Mouse (Mus musculus) limb, embryonic 13.5 days (tissue): ENCODE data around the gene Spag9. TPM values are rescaled to one million over a fixed set of nuclear protein-coding genes. Genes with fewer than 3 reads are reported as not detected.

Experiments used
- ATAC-seq: fragments of 200-750 bp; cut with Nextera tagmentation; 2 replicates; pipeline ENCODE4 v1.8.0; 2017; ENCODE audit warnings: low read depth, moderate number of reproducible peaks, moderate TSS enrichment; ENCODE audit not compliant: low FRiP score
- H3K27ac ChIP-seq: fragments of 300-500 bp; sonication (generic); 2 replicates; pipeline ENCODE4 v1.5.1; 2015; ENCODE audit warnings: inconsistent platforms, mild to moderate bottlenecking, moderate library complexity
- H3K27me3 ChIP-seq: fragments of 300-500 bp; sonication (generic); 2 replicates; pipeline ENCODE4 v1.6.1; 2015; ENCODE audit warnings: mild to moderate bottlenecking, inconsistent platforms
- H3K36me3 ChIP-seq: fragments of 300-500 bp; sonication (generic); 2 replicates; pipeline ENCODE4 v1.6.1; 2015; ENCODE audit warnings: inconsistent platforms, mild to moderate bottlenecking, moderate library complexity
- H3K4me1 ChIP-seq: fragments of 300-500 bp; sonication (generic); 2 replicates; pipeline ENCODE4 v1.6.1; 2015; ENCODE audit warnings: inconsistent platforms
- H3K4me2 ChIP-seq: fragments of 300-500 bp; sonication (generic); replicated peaks from 2 replicates; pipeline ENCODE4 v1.6.1; 2015; ENCODE audit warnings: inconsistent platforms, mild to moderate bottlenecking, moderate library complexity
- H3K4me3 ChIP-seq: fragments of 300-500 bp; sonication (generic); 2 replicates; pipeline ENCODE4 v1.5.1; 2015; ENCODE audit warnings: moderate library complexity, mild to moderate bottlenecking, inconsistent platforms
- H3K9ac ChIP-seq: fragments of 300-500 bp; sonication (generic); 2 replicates; pipeline ENCODE4 v1.6.1; 2015; ENCODE audit warnings: mild to moderate bottlenecking, inconsistent platforms
- H3K9me3 ChIP-seq: fragments of 300-500 bp; sonication (generic); 2 replicates; pipeline ENCODE4 v1.6.1; 2016; ENCODE audit warnings: inconsistent platforms
- whole genome bisulfite sequencing: fragments of 180-500 bp; shearing (Covaris S2); methylation state at CpG from one replicate; pipeline ENCODE4 v1.1.7; 2015; 5-methylcytosine and 5-hydroxymethylcytosine counted together
- polyA plus RNA-seq: library from polyadenylated mRNA; unstranded; fragments of >200 nt; fragmentation: Nextera tagmentation; extraction: Ambion mirVana; gene quantifications from 2 replicates; pipeline ENCODE4 v1.2.1, GENCODE M21; 2015

Gene Spag9
- polyA plus RNA-seq, 1 experiment from 2014 or later: 44.1 TPM

DNA sequence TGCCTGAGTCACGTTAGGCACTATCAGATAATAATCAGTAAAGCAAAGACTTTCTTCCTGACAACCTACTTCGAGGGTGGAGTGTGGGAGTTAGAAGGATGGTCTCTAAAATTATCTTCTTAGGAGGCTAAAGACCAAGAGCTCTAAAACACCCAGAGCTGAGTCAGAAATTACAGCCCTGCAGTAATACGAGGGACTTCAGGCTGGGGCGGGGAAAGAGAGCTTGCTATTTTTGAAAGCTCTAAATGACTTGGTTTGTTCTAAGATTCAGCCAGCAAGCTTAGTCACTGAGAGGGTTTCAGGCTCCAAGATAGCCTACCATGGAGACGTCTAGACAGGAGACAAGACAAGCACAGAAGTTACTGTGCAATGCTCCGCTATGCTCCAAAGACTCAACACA, 30.5 kb upstream of the Spag9 start:
- H3K27me3 ChIP-seq: no peaks in the 10 kb centered on the region
- no peak overlapping the region for H3K4me2 ChIP-seq
- H3K27ac ChIP-seq: no peak overlapping the region
- WGBS: 92% methylated on average over 6 of the region's 6 CpGs
- no peak overlapping the region for H3K4me3 ChIP-seq
- peaks cover 16% of the 10 kb centered on the region for H3K4me1 ChIP-seq
- H3K9ac ChIP-seq: no peak overlapping the region
- no peaks in the 10 kb centered on the region for H3K9me3 ChIP-seq
- H3K36me3 ChIP-seq: peaks cover 51% of the 10 kb centered on the region
- no peak for ATAC-seq

DNA sequence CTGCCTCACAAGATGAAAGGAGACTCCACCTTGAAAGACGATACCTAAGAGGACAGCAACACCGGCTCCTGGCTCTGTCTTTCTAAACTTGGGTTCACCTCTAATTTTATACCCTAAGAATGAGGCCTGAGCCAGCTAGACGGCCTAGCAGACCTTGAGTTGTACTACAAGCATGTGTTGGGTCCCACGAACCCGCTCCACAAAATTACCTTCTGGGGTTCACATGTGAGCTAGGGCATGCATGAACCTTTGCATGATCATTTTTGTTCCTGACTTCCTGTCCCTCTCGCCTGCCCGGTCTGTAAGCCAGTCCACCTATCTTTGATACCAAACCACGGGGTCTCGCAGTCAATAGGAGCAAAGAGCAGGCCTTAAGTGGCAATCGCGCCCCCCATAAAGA, 28.5 kb upstream of the Spag9 start:
- H3K9ac ChIP-seq: peak overlapping the region; percentile 79
- peaks cover 33% of the 10 kb centered on the region for H3K36me3 ChIP-seq
- H3K27ac ChIP-seq: peak overlapping the region; percentile 45; the same call in 1 of the 2 replicates
- ATAC-seq: no peak
- H3K4me3 ChIP-seq: peak overlapping the region; percentile 69
- 2% methylated on average over 11 of the region's 11 CpGs for WGBS
- peak overlapping the region; percentile 90 for H3K4me2 ChIP-seq
- H3K9me3 ChIP-seq: no peaks in the 10 kb centered on the region
- H3K27me3 ChIP-seq: no peaks in the 10 kb centered on the region
- H3K4me1 ChIP-seq: peaks cover 16% of the 10 kb centered on the region

DNA sequence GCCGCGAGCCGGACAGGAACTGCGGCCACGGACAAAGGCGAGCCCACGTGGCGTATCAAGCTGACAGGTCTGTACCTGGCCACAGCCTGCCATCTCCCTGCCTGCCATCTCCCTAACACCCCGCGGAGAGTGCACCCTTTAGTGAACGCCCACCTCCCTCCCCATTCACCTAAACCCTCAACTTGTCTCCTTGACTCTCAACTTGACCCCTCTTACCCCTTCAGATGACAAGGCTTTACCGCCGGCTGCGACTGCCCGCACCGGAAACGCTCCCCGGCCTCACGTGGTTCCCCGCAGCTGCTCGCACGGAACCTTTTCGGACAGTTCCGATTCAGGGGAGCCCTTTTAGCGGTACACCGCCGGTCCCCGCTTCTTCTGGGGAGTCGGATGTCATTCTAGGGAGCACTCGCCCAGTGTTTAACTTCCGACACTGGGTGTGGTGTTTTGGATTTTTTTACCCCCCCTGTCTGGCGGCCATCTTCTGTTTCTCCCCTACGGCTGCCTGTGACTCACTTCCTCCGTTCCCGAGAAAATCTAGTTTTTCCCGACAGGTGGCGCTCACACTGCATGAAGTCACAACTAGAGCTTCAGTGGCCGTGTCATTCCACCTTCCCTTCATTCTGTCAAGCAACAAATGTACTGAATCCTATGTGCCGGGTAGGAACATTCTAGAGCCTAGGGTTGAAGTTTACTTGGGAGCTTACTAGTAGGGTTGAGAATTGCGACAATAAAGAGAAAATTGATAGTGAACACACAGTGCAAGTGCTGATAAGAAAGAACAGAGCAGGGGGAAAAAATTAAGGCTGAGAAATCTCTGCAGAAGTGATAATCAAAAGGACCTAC, 27.7 kb upstream of the Spag9 start, which contains the start of the genes Gm20390 and Nme1:
Gene Gm20390, minus strand, starts transcription at position 289 of the 843 bp plus-strand sequence.
Gene Nme1, minus strand, starts transcription at position 517 of the 843 bp plus-strand sequence.
- Histone ChIP-seq H3K27ac (peak within 1 kb of the TSS; percentile 58), H3K27me3 (no peaks in the 10 kb centered on the region)
- WGBS: under 1% methylated on average over 40 of the region's 40 CpGs

DNA sequence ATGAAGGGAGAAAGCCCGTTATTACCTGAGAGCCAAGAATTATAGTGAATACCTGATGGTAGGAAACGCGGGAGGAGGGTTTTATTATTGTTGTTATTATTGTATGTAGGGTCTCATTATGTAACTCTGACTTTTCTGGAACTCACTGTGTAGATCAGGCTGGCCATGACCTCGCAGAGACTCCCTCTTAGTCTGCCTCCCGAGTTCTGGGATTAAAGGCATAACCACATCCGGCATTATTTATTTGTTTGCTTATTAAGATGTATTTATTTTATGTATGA, 27.1 kb upstream of the Spag9 start:
- H3K4me2 ChIP-seq: peak overlapping the region; percentile 58
- H3K36me3 ChIP-seq: peaks cover 21% of the 10 kb centered on the region
- no peaks in the 10 kb centered on the region for H3K9me3 ChIP-seq
- H3K27ac ChIP-seq: no peak overlapping the region
- peaks cover 16% of the 10 kb centered on the region for H3K4me1 ChIP-seq
- WGBS: 44% methylated on average over 6 of the region's 6 CpGs
- no peaks in the 10 kb centered on the region for H3K27me3 ChIP-seq
- ATAC-seq: no peak
- peak overlapping the region; percentile 69 for H3K4me3 ChIP-seq
- peak overlapping the region; percentile 32; the same call in 1 of the 2 replicates for H3K9ac ChIP-seq

More for the DNA sequence above, 27.7 kb upstream of the Spag9 start, which contains the start of the genes Gm20390 and Nme1:
- peak within 1 kb of the TSS; percentile 90 for H3K4me2 ChIP-seq
- peak within 1 kb of the TSS; percentile 69 for H3K4me3 ChIP-seq
- H3K36me3 ChIP-seq: peaks cover 25% of the 10 kb centered on the region
- H3K9me3 ChIP-seq: no peaks in the 10 kb centered on the region
- H3K4me1 ChIP-seq: peaks cover 16% of the 10 kb centered on the region
- ATAC-seq: peak; percentile 97
- H3K9ac ChIP-seq: peak within 1 kb of the TSS; percentile 79

DNA sequence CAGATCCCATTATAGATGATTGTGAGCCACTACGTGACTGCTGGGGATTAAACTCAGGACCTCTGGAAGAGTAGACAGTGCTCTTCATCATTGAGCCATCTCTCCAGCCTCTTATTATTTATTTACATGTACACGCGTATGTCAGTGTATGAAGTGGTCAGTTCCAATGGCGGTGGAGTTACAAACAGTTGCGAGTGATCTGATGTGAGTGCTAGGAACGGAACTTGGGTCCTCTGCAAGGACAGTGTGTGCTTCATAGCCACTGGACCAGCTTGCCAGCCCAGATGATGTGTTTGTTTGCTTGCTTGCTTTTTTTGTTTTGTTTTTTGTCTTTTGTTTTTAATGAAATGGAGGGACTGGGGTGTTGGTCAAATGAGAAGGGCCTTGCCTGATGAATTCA, 26.7 kb upstream of the Spag9 start:
- peak overlapping the region; percentile 32; the same call in 1 of the 2 replicates for H3K9ac ChIP-seq
- no peak overlapping the region for H3K27ac ChIP-seq
- no peak overlapping the region for H3K4me3 ChIP-seq
- H3K36me3 ChIP-seq: peaks cover 17% of the 10 kb centered on the region
- H3K4me2 ChIP-seq: peak overlapping the region; percentile 58; the same call in 1 of the 2 replicates
- H3K4me1 ChIP-seq: peaks cover 16% of the 10 kb centered on the region
- no peaks in the 10 kb centered on the region for H3K9me3 ChIP-seq
- ATAC-seq: no peak
- 93% methylated on average over 6 of the region's 6 CpGs for WGBS
- no peaks in the 10 kb centered on the region for H3K27me3 ChIP-seq

DNA sequence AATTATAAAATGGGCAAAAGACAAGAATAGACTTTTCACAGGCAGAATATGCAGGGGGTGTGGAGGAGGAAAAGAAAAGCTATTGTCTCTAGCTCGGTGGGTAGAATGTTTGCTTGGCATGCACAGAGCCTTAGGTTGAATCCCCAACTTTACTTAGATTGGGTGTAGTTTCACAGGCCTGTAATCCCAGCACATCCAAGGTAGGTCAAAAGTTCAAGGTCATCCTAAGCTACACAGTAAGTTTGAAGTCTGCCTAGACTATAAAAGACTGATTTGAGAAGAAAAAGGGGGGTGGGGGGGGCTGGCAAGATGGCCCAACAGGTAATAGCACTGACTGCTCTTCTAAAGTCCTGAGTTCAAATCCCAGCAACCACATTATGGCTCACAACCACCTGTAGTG, 26.1 kb upstream of the Spag9 start:
- no peak for ATAC-seq
- H3K4me2 ChIP-seq: no peak overlapping the region
- H3K27ac ChIP-seq: no peak overlapping the region
- H3K4me1 ChIP-seq: peaks cover 16% of the 10 kb centered on the region
- no peaks in the 10 kb centered on the region for H3K27me3 ChIP-seq
- WGBS: 81% methylated on average over 1 of the region's 1 CpGs
- H3K9me3 ChIP-seq: no peaks in the 10 kb centered on the region
- no peak overlapping the region for H3K4me3 ChIP-seq
- H3K9ac ChIP-seq: no peak overlapping the region
- peaks cover 11% of the 10 kb centered on the region for H3K36me3 ChIP-seq

DNA sequence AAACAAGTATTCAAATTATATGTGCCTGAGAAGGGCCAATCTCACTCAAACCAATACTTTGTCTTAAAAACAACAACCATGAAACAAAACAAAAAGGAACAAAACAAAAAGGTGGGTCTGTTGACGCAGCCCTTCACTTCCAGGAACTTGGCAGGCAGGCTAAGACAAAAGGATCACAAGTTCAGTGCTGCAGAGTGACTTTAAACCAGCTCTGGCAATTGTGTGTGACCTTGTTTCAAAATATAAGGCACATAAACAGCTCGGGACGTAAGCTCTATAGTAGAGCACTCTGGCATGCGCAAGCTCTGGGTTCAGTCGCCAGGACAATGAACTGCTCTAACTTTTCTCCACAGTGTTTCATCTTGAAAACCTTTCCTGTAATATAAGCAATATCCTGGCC, 22.9 kb upstream of the Spag9 start:
- H3K4me2 ChIP-seq: no peak overlapping the region
- no peak overlapping the region for H3K27ac ChIP-seq
- ATAC-seq: no peak
- no peaks in the 10 kb centered on the region for H3K9me3 ChIP-seq
- no peak overlapping the region for H3K9ac ChIP-seq
- WGBS: 85% methylated on average over 5 of the region's 5 CpGs
- H3K27me3 ChIP-seq: no peaks in the 10 kb centered on the region
- H3K36me3 ChIP-seq: no peaks in the 10 kb centered on the region
- H3K4me3 ChIP-seq: no peak overlapping the region
- H3K4me1 ChIP-seq: peaks cover 8% of the 10 kb centered on the region

DNA sequence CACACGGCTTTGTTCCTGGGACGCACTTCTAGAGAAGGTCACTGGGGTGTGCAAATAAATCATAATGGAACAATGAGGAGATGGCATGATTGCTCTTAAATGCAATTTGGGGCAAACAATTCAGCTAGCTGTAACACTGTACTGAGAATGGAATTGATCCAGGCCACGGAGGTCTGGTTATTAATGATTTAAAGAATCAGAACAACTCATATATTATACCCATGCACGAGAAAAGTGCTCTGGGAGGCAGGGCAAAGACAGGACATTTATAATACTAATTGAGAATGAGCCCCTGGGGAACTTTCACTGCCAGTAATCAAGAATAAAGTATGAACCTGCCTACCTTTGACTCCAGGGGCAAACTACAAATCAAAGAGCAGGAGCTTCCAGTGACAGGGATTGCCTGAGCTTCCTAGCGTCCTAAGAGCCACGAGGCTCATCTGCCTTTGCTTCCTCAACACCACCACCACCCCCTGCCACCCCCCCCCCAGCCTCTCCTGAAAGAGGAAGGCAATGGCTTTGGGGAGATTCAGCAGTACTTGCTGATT, 16.3 kb upstream of the Spag9 start:
- no peak overlapping the region for H3K27ac ChIP-seq
- 39% methylated on average over 6 of the region's 6 CpGs for WGBS
- no peaks in the 10 kb centered on the region for H3K4me1 ChIP-seq
- H3K36me3 ChIP-seq: no peaks in the 10 kb centered on the region
- H3K4me2 ChIP-seq: no peak overlapping the region
- ATAC-seq: no peak
- H3K4me3 ChIP-seq: no peak overlapping the region
- no peak overlapping the region for H3K9ac ChIP-seq
- no peaks in the 10 kb centered on the region for H3K9me3 ChIP-seq
- H3K27me3 ChIP-seq: no peaks in the 10 kb centered on the region

DNA sequence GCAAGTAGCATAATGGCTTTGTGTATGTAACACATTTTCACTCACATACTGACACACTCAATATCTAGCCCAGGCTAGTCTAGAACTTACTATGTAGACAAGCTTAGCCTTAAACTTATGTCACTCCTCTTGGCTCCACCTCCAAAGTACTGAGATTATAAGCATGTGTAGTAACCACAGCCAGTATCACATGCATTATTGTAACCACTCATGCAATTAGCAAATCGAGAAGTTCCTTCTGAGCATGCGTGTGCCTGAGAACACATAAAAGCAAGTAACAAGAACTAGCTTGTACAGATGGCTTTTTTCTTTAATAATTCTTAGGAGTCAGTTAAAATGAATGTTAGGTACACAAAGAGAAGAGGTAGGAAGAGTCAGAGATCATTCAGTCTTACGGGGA, 11.3 kb upstream of the Spag9 start:
- Histone ChIP-seq H3K9ac (no peak overlapping the region), H3K36me3 (no peaks in the 10 kb centered on the region), H3K4me1 (no peaks in the 10 kb centered on the region), H3K27me3 (no peaks in the 10 kb centered on the region), H3K4me2 (no peak overlapping the region), H3K4me3 (no peak overlapping the region), H3K27ac (no peak overlapping the region), H3K9me3 (no peaks in the 10 kb centered on the region)
- no peak for ATAC-seq
- 82% methylated on average over 3 of the region's 3 CpGs for WGBS

DNA sequence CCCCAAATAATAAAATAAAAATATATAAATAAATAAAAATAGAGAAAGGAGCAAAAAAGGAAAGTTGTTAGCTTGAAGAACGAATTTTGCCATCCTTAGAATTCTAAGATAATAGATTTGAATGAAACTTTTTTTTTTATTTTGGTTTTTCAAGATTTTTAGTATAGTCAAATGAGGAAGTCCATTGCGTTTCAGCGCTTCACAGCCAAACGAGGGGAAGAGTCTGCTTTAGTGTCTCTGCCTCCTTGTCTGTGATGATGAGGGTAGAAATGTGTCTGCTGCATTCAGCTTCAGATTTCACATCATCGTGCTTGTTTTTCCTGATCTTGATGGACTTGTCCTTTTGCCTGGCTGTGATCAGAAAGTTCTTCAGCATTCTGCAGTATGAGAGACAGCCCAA, 10.6 kb upstream of the Spag9 start:
- no peak for ATAC-seq
- 86% methylated on average over 5 of the region's 5 CpGs for WGBS
- Histone ChIP-seq H3K9ac (no peak overlapping the region), H3K27ac (no peak overlapping the region), H3K4me2 (no peak overlapping the region), H3K4me1 (no peaks in the 10 kb centered on the region), H3K36me3 (no peaks in the 10 kb centered on the region), H3K27me3 (no peaks in the 10 kb centered on the region), H3K4me3 (no peak overlapping the region), H3K9me3 (no peaks in the 10 kb centered on the region)

DNA sequence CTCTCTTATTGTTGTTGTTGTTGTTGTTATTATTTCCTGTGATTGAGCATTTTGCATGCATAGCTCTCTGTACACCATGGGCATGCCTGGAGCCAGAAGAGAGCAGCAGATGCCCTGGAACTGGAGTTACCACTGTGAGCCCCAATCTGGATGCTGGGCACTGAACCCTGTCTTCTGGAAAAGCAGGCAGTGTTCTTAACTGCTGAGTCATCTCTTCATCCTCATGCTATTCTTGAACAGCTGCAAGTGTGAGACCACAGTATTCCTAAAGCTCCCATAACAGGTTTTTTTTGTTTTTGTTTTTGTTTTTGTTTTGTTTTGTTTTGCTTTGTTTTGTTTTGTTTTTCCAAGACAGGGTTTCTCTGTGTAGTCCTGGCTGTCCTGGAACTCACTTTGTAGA, 9.6 kb upstream of the Spag9 start:
- H3K27ac ChIP-seq: no peak overlapping the region
- no peak overlapping the region for H3K9ac ChIP-seq
- H3K4me3 ChIP-seq: no peak overlapping the region
- ATAC-seq: no peak
- H3K9me3 ChIP-seq: no peaks in the 10 kb centered on the region
- no peaks in the 10 kb centered on the region for H3K27me3 ChIP-seq
- no peak overlapping the region for H3K4me2 ChIP-seq
- no peaks in the 10 kb centered on the region for H3K4me1 ChIP-seq
- H3K36me3 ChIP-seq: no peaks in the 10 kb centered on the region

DNA sequence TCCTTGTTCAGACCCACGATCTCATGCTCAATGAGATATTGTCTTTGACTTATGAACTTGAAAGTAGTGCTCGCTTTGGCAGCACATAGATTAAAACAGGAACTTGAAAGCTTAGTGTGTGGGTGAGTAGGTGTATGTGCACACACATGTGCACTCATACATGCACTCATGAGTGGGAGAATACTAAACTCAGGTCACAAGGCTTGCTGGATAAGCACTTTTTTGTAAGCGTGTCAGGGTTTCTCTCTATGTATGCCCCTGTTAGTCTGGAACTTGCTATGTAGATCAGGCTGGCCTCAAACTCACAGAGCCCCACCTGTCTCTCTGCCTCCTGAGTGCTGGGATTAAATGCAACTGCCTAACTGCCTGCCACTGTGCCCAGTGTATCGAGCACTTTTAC, 8.9 kb upstream of the Spag9 start:
- H3K27me3 ChIP-seq: no peaks in the 10 kb centered on the region
- no peak overlapping the region for H3K9ac ChIP-seq
- no peak overlapping the region for H3K4me2 ChIP-seq
- H3K4me3 ChIP-seq: no peak overlapping the region
- 82% methylated on average over 4 of the region's 4 CpGs for WGBS
- no peaks in the 10 kb centered on the region for H3K4me1 ChIP-seq
- no peaks in the 10 kb centered on the region for H3K9me3 ChIP-seq
- H3K36me3 ChIP-seq: no peaks in the 10 kb centered on the region
- no peak overlapping the region for H3K27ac ChIP-seq
- ATAC-seq: no peak
